Mouse (Mus musculus): ENCODE data around the gene Nxnl1.

Nxnl1 gene

DNA sequence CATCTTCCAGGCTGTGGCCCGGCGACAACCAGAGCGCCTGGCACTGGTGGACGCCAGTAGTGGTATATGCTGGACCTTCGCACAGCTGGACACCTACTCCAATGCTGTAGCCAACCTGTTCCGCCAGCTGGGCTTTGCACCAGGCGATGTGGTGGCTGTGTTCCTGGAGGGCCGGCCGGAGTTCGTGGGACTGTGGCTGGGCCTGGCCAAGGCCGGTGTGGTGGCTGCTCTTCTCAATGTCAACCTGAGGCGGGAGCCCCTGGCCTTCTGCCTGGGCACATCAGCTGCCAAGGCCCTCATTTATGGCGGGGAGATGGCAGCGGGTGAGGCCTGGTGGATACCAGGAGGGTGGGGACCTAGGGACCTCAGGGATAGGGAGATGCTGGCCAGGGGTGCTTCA, 13.1 kb upstream of the Nxnl1 start:
- no peak for DNase-seq

DNA sequence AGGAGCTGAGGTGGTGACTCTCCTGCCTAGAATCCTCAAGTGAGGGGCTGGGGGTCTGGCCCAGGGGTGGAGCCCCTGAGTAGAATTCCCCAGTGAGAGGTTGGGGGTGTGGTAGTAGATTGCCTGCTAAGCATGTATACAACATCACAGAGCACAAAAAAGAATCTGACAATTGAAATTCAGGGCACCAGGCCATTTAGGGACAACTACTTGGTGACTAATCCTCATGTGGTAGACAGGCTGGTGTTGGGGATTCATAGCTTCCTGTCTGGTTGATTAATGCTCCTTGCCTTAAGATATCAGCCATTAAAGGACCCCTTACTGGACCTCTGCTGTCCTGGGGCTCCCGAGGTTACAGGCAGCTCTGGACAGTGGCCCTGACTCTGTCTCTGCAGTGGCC, 12.6 kb upstream of the Nxnl1 start:
- DNase-seq: no peak

GRCm38 (mm10) chr8:71577856-71578387, 11.5 kb upstream of the Nxnl1 start:
- DNase-seq: no peak

DNA sequence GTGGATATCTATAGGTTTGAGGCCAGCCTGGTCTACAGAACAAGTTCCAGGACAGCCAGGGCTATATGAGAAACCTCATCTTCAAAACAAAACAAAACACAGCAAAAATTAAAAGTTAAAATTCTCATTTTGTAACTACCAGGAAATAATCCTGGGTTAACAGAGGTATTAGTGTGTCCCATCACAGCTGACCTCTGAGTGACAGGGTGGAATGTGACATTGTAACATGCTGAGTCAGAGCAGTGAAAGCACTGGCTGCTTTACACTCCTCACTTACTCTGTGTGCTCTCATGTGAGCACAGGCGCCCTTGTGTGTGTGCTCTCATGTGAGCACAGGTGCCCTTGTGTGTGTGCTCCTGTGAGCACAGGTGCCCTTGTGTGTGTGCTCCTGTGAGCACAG, 8.6 kb upstream of the Nxnl1 start:
- no peak for DNase-seq

DNA sequence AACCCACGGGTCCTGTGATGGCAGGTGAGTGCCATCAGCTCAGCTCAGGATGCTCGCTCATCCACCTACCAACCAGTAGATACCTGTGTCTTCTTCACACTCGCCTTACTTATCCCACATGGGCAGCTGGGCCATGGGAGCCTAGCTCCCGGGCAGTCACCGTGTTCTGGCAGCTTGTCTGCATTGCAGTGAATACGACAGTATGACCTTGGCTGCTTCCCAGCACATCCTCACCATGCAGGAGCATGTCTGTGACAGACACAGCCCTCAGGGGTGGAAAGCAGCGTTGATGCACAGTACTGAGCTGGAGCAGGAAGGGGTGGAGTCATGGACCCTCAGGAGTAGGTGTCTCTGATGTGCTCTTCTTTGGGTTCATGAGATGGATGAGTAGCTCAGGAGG, 8.0 kb upstream of the Nxnl1 start:
- DNase-seq: no peak

GRCm38 (mm10) chr8:71572847-71573633, 6.6 kb upstream of the Nxnl1 start:
- no peak for DNase-seq

- DNase-seq: no peak
Measured at GRCm38 (mm10) chr8:71572077-71572476, 5.7 kb upstream of the Nxnl1 start.

DNA sequence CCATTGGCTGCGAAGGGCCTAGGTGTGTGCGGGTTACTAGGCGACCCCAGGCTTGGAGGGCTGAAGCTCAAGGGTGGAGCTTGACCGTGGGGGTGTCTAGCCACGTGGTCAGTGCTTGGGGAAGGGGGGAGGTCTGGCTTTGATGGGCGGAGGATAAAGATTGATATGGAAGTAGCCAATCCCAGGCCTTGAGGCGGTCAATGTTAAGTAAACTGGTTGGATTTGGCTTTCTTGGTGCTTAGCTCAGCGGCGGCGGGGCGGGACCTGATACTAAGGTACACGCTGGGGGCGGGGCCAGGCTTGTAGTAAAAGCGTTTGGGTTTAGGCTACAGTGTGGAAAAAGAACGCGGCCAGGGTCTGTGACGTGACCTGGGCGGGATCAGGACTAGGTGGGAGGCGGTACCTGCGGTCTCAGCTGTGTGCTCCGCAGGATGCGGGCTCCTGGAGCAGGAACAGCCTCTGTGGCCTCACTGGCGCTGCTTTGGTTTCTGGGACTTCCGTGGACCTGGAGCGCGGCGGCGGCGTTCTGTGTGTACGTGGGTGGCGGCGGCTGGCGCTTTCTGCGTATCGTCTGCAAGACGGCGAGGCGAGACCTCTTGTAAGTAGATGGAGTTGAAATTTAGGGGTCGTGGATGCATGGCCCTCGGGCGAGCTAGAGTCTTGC, 4.0 kb upstream of the Nxnl1 start:
- peak; percentile 87 for DNase-seq

DNA sequence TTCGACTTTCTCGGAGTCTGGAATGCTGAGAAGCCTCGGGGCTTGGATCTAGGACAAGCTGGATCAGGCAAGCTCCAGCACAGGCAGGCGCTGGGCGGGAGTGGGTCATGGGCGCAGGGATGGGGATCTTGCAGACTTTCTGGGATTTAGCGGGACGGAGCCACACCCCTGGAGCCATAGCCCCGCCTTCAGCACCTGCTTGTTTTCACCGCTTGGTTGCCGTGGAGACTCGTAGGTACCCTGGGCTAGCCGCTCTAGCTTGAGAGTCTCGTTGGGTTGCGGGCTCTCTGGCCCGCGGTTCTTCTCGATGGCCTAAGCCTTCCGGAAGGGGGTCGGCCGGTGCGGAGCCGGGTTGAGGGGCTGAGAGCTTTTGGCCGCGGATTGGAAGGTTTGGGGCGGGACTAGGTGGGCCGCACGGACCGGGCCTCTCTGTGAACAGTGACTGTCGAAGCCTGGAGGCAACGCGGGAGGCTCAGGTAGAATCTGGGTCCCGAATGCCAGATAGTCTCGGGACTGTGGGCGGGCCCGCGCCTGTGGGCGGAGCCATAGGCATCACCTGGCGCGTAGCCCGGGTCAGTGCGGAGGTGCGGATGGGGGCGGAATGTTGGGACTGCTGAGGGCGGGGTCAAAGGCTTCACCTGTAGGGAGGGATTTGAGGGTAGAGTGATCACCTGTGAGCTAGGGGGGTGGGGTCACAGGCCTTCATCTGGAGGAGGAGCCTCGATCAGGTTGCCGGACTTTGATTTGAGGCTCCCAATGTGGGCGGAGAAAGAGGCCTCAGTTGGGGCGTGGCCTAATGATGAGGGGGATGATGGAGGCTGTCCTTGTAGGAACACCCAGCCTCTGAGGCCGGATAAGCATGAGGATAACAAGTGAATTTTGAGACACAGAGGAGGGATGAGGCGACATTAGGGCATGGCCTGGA, 3.2 kb upstream of the Nxnl1 start:
- peak; percentile 79 for DNase-seq

DNA sequence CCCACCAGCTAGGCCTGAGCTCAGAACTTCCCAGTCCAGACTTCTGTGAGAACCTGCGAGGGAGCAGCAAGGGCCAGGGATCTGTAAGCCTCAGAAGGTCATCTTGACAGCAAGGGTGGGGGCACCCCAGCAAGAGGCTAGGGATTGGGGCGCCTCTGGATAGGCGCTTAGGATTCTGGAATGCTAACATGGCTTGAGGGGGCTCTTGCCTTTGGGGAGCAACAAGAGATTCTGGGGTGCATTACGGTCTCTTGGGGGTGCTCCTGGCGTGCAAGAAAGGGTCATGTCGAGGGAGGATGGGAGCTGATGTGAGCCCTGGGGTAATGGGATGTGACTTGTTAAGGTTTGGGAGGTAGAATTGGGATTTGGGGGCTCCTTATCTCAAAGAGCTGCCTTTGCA, 2.5 kb upstream of the Nxnl1 start:
- DNase-seq: no peak

- DNase-seq: no peak
Measured at GRCm38 (mm10) chr8:71568387-71568937, 2.1 kb upstream of the Nxnl1 start, which contains the start of gene Slc27a1. Slc27a1 (plus strand) TSS chr8:71568882.

- DNase-seq: no peak
Measured at GRCm38 (mm10) chr8:71567587-71567986, 1.2 kb upstream of the Nxnl1 start.

DNA sequence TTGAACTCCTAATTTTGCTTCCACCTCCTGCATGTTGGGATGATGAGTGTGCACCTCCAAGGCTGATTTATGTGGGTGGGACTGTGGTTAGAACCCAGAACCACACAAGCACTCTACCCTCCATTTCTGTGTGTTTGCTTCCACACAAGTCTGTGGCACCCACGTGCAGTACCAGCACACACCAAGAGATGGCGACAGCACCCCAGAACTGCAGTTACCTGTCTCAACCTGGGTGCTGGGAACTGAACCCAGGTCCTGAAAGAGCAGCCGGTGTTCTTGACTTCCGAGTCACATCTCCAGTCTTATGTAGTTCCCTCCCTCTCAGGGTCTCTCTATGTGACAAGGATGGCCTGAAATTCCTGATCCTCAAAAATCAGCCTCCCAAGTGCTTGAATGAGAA, 2.4 kb downstream of the Nxnl1 start:
- DNase-seq: no peak

GRCm38 (mm10) chr8:71562751-71563150, 3.6 kb downstream of the Nxnl1 start:
- peak; percentile 79 for DNase-seq

- peak; percentile 75 for DNase-seq
Measured at GRCm38 (mm10) chr8:71561401-71561800, 5.0 kb downstream of the Nxnl1 start.

DNA sequence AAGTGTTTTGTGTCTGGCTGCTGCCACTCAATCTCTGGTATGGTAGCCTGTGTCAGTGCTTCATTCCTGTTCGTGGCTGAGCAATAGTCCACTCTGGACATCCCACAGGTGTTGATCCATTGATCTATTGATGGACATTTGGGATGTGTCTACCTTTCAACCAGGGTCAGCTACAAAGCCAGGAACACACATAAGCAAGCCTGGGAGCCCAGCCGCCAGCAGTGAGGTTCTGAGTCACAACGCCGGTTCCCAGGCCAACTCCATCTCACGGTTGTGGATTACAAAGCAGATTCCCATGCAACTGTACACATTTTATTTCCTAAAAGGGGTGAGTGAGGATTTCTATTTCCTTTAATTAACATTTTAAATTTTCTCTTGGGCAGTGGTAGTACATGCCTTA, 5.6 kb downstream of the Nxnl1 start:
- no peak for DNase-seq

DNA sequence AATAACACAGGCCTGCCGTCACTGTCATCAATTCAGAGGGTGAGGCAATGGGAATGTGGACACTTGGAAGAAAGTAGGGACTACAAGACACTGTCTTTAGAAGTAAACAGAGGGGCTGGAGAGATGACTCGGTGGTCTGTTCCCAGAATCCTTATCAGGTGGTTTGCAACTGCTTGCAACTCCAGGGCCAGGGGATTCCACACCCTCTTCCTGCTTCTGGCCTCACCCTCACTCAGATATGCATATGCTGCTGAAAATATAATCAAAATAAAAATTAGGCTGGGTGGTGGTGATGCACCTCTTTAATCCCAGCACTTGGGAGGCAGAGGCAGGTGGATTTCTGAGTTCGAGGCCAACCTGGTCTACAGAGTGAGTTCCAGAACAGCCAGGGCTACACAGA, 6.3 kb downstream of the Nxnl1 start:
- DNase-seq: peak; percentile 47

DNA sequence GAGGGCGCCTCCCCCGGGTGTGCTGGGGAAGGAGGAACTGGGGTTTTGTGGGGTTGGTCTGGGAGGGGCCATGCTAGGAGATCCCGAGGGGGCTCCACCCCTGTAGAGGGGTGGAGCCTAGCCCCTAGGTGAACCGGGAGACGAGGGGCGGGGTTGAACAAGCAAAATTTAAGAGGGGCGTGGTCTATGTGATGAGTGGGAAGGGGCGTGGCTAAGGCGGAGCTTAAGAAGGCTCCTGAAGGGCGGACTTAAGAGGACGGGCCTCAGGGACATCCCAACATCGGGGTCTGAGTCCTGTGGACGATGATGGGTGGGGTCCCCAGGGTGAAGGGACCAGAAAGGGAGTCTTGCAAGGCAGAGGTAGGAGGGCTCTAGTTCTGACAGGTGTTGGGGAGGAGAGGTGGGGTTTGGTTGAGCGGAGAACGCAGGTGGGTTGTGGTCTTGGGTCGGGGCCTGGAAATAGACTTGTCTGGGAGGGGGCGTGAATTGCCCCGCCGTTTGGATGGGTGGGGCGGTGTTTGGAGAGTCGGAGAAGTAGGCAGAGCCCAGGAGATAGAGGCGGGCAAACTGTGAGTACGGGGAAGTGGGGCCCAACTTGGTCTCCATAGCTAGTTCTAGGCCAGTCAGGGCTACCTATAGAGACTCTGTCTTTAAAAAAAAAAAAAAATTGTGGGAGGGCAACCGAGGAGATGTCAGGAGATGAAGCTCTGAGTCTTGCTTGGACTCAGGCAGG, 7.3 kb downstream of the Nxnl1 start:
- peak; percentile 93 for DNase-seq

GRCm38 (mm10) chr8:71558071-71558957, 8.1 kb downstream of the Nxnl1 start, which contains the start of gene Tmem221:
Tmem221 (minus strand) TSS chr8:71558871.
- no peak for DNase-seq

DNA sequence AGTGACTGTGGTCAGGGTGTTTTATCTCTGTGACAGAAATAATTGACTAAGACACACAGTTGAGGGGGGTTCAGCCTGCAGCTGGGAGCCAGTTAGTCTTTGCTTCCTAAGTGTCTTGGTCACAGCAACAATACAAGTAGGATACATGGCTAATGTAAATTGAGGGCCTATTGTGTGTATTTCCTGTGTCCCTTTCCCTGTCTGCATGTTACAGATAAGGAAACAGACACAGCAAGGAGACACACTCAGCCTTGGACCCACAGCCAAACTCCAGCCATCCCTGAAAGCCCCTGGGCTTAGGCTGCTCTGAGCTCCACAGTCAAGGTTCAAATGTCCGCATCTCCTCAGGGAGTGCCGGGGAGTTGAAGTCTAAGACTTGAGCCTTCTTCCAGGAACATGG, 11.8 kb downstream of the Nxnl1 start:
- DNase-seq: no peak

DNA sequence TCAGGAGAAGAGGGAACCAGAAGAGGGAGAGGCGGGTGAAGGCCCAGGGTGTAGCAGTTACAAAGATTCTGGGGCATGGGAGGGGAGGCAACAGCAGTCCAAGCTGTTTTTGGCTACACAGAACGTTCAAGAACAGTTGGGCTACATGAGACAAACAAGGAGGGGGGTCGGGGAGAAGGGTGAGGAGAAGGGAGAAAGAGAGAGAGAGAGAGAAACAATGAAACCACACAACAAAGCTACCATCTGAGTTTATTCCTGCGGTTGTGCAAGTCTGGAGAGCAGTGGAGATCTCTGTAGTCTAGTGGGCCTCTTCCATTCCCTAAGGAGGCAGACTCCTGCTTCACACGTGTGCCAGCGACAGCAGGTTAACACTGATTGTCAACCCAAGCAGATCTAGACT, 12.4 kb downstream of the Nxnl1 start:
- no peak for DNase-seq

Data from liver (tissue).